Mouse (Mus musculus): ENCODE measurements around the gene Vrk3. TPM values are rescaled to one million over a fixed set of nuclear protein-coding genes. Genes with fewer than 3 reads are reported as not detected.
A peak's percentile ranks its signal among the peaks of the same experiment; 100 is the strongest.
"Not testable (repeated sequence)": the region's sequence is repeated elsewhere in the genome, so short reads cannot be mapped to it uniquely, and the experiment has no call there.

Vrk3 gene
- polyA plus RNA-seq, 1 experiment from 2014 or later, result 38.1 TPM

GRCm38 (mm10) chr7:44727151-44727550, 21.1 kb upstream of the Vrk3 start:
- WGBS, result 76% methylated on average over 5 of the region's 5 CpGs
- H3K4me1 ChIP-seq, result no peaks in the 10 kb centered on the region
- H3K27ac ChIP-seq, result no peak overlapping the region
- H3K4me3 ChIP-seq, result no peak overlapping the region
- no peak for DNase-seq (ENCODE audit: low spot score)
- no peaks in the 10 kb centered on the region for H3K27me3 ChIP-seq (ENCODE audit: low read depth, poor library complexity, severe bottlenecking)
- H3K9me3 ChIP-seq (replicated peaks), result no peaks in the 10 kb centered on the region
- peaks cover 1% of the 10 kb centered on the region; the same call in 1 of the 2 replicates for H3K36me3 ChIP-seq

- no peak overlapping the region for H3K27ac ChIP-seq
- no peaks in the 10 kb centered on the region for H3K9me3 ChIP-seq (replicated peaks)
- H3K4me3 ChIP-seq, result no peak overlapping the region
- DNase-seq (ENCODE audit: low spot score), result no peak
- H3K36me3 ChIP-seq, result peaks cover 7% of the 10 kb centered on the region; the same call in 1 of the 2 replicates
- WGBS, result 86% methylated on average over 11 of the region's 11 CpGs
- H3K27me3 ChIP-seq (ENCODE audit: low read depth, poor library complexity, severe bottlenecking), result no peaks in the 10 kb centered on the region
- no peaks in the 10 kb centered on the region for H3K4me1 ChIP-seq
These were observed 19.9 kb upstream of the Vrk3 start for GRCm38 (mm10) chr7:44728082-44728975.

GRCm38 (mm10) chr7:44733723-44734122, 14.5 kb upstream of the Vrk3 start:
- Histone ChIP-seq H3K4me1 (no peaks in the 10 kb centered on the region), H3K9me3 (replicated peaks) (no peaks in the 10 kb centered on the region), H3K4me3 (no peak overlapping the region), H3K27me3 (ENCODE audit: low read depth, poor library complexity, severe bottlenecking) (no peaks in the 10 kb centered on the region), H3K27ac (no peak overlapping the region), H3K36me3 (peaks cover 19% of the 10 kb centered on the region)
- WGBS, result 90% methylated on average over 9 of the region's 9 CpGs
- no peak for DNase-seq (ENCODE audit: low spot score)

- no peaks in the 10 kb centered on the region for H3K9me3 ChIP-seq (replicated peaks)
- H3K27ac ChIP-seq, result no peak overlapping the region
- 92% methylated on average over 8 of the region's 8 CpGs for WGBS
- H3K27me3 ChIP-seq (ENCODE audit: low read depth, poor library complexity, severe bottlenecking), result 0 out of 2 replicates have a peak, but pooled peaks cover 6% of the 10 kb centered on the region
- H3K4me1 ChIP-seq, result peaks cover 11% of the 10 kb centered on the region
- DNase-seq (ENCODE audit: low spot score), result no peak
- H3K4me3 ChIP-seq, result no peak overlapping the region
- no peaks in the 10 kb centered on the region for H3K36me3 ChIP-seq
These were observed 6.9 kb upstream of the Vrk3 start for GRCm38 (mm10) chr7:44741361-44741760.

GRCm38 (mm10) chr7:44744270-44744669, 3.9 kb upstream of the Vrk3 start:
- WGBS, result 47% methylated on average over 9 of the region's 9 CpGs
- no peak for DNase-seq (ENCODE audit: low spot score)
- Histone ChIP-seq H3K27ac (0 out of 2 replicates have a peak overlapping the region, but pooled peaks have one; percentile 66), H3K9me3 (replicated peaks) (no peaks in the 10 kb centered on the region), H3K36me3 (no peaks in the 10 kb centered on the region), H3K4me1 (peaks cover 28% of the 10 kb centered on the region), H3K27me3 (ENCODE audit: low read depth, poor library complexity, severe bottlenecking) (0 out of 2 replicates have a peak, but pooled peaks cover 6% of the 10 kb centered on the region), H3K4me3 (peak overlapping the region; percentile 54; the same call in 1 of the 2 replicates)

GRCm38 (mm10) chr7:44745076-44745475, 3.1 kb upstream of the Vrk3 start:
- peak; percentile 80 for DNase-seq (ENCODE audit: low spot score)
- WGBS, result under 1% methylated on average over 18 of the region's 18 CpGs
- peak overlapping the region; percentile 66 for H3K27ac ChIP-seq
- no peaks in the 10 kb centered on the region for H3K9me3 ChIP-seq (replicated peaks)
- H3K4me1 ChIP-seq, result peaks cover 32% of the 10 kb centered on the region
- H3K27me3 ChIP-seq (ENCODE audit: low read depth, poor library complexity, severe bottlenecking), result 0 out of 2 replicates have a peak, but pooled peaks cover 6% of the 10 kb centered on the region
- H3K4me3 ChIP-seq, result peak overlapping the region; percentile 54
- no peaks in the 10 kb centered on the region for H3K36me3 ChIP-seq

- 73% methylated on average over 4 of the region's 4 CpGs for WGBS
- Histone ChIP-seq H3K27ac (no peak overlapping the region), H3K36me3 (peaks cover under 1% of the 10 kb centered on the region; the same call in 1 of the 2 replicates), H3K9me3 (replicated peaks) (no peaks in the 10 kb centered on the region), H3K27me3 (ENCODE audit: low read depth, poor library complexity, severe bottlenecking) (0 out of 2 replicates have a peak, but pooled peaks cover 6% of the 10 kb centered on the region), H3K4me1 (peaks cover 32% of the 10 kb centered on the region), H3K4me3 (peak overlapping the region; percentile 74; the same call in 1 of the 2 replicates)
- DNase-seq (ENCODE audit: low spot score), result no peak
These were observed 1.1 kb upstream of the Vrk3 start for GRCm38 (mm10) chr7:44747115-44747514.

- H3K4me3 ChIP-seq; H3K27ac ChIP-seq; DNase-seq (ENCODE audit: low spot score); H3K27me3 ChIP-seq (ENCODE audit: low read depth, poor library complexity, severe bottlenecking); H3K9me3 ChIP-seq (replicated peaks): not testable (repeated sequence)
- Histone ChIP-seq H3K36me3 (peaks cover 38% of the 10 kb centered on the region), H3K4me1 (peaks cover 21% of the 10 kb centered on the region)
- 77% methylated on average over 1 of the region's 1 CpGs for WGBS
These were observed 2.7 kb downstream of the Vrk3 start, which contains the start of gene Zfp473 for GRCm38 (mm10) chr7:44750950-44751349. Gene Zfp473 (minus strand): TSS chr7:44751050.

GRCm38 (mm10) chr7:44757164-44757563, 9.0 kb downstream of the Vrk3 start:
- peaks cover 97% of the 10 kb centered on the region for H3K36me3 ChIP-seq
- no peak overlapping the region for H3K27ac ChIP-seq
- DNase-seq (ENCODE audit: low spot score), result no peak
- no peaks in the 10 kb centered on the region for H3K4me1 ChIP-seq
- 81% methylated on average over 2 of the region's 2 CpGs for WGBS
- H3K27me3 ChIP-seq (ENCODE audit: low read depth, poor library complexity, severe bottlenecking), result no peaks in the 10 kb centered on the region
- no peak overlapping the region for H3K4me3 ChIP-seq
- H3K9me3 ChIP-seq (replicated peaks), result no peaks in the 10 kb centered on the region

- Histone ChIP-seq H3K4me1 (no peaks in the 10 kb centered on the region), H3K27me3 (ENCODE audit: low read depth, poor library complexity, severe bottlenecking) (no peaks in the 10 kb centered on the region), H3K36me3 (peaks cover 92% of the 10 kb centered on the region)
These were observed 12.2 kb downstream of the Vrk3 start for GRCm38 (mm10) chr7:44760366-44760765.

GRCm38 (mm10) chr7:44768129-44768528, 19.9 kb downstream of the Vrk3 start:
- H3K4me3 ChIP-seq, result no peak overlapping the region
- no peaks in the 10 kb centered on the region for H3K27me3 ChIP-seq (ENCODE audit: low read depth, poor library complexity, severe bottlenecking)
- 91% methylated on average over 5 of the region's 5 CpGs for WGBS
- H3K9me3 ChIP-seq (replicated peaks), result no peaks in the 10 kb centered on the region
- no peak overlapping the region for H3K27ac ChIP-seq
- H3K36me3 ChIP-seq, result peaks cover 79% of the 10 kb centered on the region
- H3K4me1 ChIP-seq, result no peaks in the 10 kb centered on the region
- DNase-seq (ENCODE audit: low spot score), result no peak

More at GRCm38 (mm10) chr7:44760366-44760765, 12.2 kb downstream of the Vrk3 start:
- Histone ChIP-seq H3K27ac (no peak overlapping the region), H3K9me3 (replicated peaks) (no peaks in the 10 kb centered on the region), H3K4me3 (no peak overlapping the region)
- no peak for DNase-seq (ENCODE audit: low spot score)

- H3K27me3 ChIP-seq (ENCODE audit: low read depth, poor library complexity, severe bottlenecking), result no peaks in the 10 kb centered on the region
- H3K4me3 ChIP-seq, result no peak overlapping the region
- no peak overlapping the region for H3K27ac ChIP-seq
- no peaks in the 10 kb centered on the region for H3K9me3 ChIP-seq (replicated peaks)
- H3K4me1 ChIP-seq, result no peaks in the 10 kb centered on the region
- peaks cover 74% of the 10 kb centered on the region for H3K36me3 ChIP-seq
- DNase-seq (ENCODE audit: low spot score), result peak; percentile 89
- WGBS, result 17% methylated on average over 6 of the region's 6 CpGs
These were observed 21.9 kb downstream of the Vrk3 start for GRCm38 (mm10) chr7:44770046-44770578.

GRCm38 (mm10) chr7:44772591-44773204, 24.5 kb downstream of the Vrk3 start:
- Histone ChIP-seq H3K4me3 (no peak overlapping the region), H3K27me3 (ENCODE audit: low read depth, poor library complexity, severe bottlenecking) (no peaks in the 10 kb centered on the region), H3K4me1 (no peaks in the 10 kb centered on the region), H3K36me3 (peaks cover 73% of the 10 kb centered on the region), H3K9me3 (replicated peaks) (no peaks in the 10 kb centered on the region), H3K27ac (no peak overlapping the region)
- DNase-seq (ENCODE audit: low spot score), result no peak
- WGBS, result 91% methylated on average over 8 of the region's 8 CpGs
